Mouse (Mus musculus) embryo, embryonic 10.5 days (tissue): ENCODE results near the gene Ppat.
"Not testable (repeated sequence)": the region's sequence is repeated elsewhere in the genome, so short reads cannot be mapped to it uniquely, and the experiment has no call there.

ENCODE experiments used
- DNase-seq: peaks from one replicate; pipeline ENCODE4 v3.0.0-alpha.2; 2015; ENCODE audit warnings: low spot score

Ppat gene

DNA sequence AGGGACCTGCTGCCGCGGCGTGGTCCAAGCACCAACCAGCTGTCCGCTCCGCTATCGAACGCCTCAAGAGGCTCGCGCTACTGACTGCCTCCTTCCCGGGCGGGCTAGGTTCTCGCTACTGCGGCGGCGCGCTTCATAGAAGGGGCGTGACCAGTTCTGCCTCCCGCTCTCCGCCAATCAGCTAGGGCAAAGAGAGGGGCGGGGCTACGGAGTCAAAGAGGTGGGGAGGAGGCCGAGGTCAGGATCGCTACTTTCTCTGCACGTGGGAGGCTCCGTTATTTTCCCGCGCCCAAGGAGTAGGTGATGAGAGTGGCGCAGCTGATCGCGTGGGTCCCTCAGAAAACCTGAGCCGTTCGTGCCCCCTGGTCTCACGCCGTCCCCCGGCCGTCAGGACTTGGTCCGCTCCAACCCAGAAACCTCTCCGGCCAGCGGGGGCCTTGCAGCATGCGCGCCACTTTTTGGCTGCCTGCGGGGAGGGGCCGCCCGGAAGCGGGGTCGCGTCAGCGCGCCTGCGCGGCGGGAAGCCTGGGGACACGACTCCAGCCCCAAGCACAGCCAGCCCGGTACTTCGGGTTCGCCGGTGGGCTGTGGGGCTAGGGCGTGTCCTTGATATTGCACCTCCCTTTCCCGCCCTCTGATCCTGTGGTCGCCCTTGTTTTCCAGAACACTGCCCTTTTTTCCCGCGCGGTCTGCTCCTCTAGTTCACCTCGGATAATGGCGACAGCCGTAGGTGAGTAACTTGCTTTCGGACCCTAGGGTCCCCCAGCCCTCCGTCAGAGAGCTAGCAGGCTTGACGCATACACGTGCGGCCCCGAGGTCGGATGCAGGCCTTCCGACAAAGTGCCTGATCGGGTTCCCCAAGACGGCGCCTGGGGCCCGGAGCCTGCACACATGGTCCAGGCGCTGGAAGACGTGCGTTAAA lies at the start of gene Ppat, which contains the start of gene Paics:
Gene Ppat, minus strand, starts transcription at position 473 of the 922 bp plus-strand sequence.
Gene Paics, plus strand, starts transcription at position 202 of the 922 bp plus-strand sequence.
- peak; percentile 99 for DNase-seq

DNA sequence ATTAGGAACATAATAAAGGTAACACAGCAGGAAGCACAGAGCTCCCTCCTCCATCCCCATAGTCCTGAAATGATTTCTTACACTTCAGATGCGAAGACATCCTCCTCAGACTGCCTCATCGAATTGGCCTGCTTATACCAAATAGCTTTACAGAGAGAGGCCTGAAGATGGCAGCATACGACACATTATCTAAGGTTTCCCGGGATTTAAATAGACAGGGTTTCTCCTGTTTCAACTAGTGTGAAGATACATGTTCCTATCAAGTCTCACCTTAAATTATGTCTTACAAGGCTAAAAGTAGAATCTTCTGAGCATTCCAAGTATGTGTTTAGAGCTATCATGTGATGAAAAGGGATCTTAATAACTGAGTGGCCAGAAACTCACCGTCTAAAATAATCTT lies 47.0 kb upstream of the Ppat start:
- peak; percentile 78 for DNase-seq

DNA sequence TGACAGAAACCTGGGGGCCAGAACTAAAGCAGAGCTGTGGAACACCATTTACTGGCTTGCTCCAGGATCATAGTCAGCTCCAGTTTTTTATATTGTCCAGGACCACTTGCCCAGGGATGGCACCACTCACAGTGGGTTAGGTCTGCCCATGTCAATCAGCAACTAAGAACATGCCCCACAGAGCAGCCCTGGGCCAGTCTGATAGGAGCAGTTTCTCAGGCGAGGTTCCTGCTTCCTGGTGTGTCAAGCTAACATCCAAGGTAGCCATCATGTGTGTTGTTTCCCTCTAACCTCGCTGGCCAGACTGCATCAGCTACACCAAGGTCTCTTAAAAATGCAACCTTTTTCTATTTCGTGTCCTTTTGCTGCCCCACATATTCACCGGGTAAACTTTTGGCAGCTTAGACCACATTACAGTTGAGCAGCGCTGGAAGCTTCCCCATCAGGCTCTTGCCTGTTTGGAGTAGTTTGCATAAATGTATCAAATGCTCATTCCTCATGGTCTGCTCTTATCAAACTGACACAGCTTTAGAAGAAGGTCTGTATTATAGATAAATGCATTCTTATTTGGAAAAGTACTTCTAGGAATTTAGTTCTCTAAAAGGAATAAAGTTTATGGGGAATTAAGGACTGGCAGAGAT lies 41.9 kb upstream of the Ppat start:
- no peak for DNase-seq

DNA sequence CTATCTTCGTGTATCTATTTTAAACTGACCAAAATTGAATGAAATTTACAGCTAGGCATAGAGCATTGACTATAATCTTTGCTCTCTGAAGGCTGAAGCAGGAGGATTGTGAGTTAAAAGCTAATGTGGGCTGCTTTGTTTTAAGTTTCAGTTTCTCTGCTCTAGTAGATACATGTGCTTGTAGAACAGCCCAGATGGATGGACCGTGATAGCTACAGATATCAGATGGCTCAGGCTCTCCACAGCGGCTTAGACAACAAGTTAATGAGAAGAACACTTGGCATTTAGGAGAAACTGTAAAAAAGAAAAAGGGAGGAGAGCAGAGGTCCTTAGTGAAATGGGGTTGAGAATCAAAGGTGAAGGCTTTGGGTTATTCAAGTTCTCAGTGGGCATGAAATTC lies 39.4 kb upstream of the Ppat start:
- no peak for DNase-seq

DNA sequence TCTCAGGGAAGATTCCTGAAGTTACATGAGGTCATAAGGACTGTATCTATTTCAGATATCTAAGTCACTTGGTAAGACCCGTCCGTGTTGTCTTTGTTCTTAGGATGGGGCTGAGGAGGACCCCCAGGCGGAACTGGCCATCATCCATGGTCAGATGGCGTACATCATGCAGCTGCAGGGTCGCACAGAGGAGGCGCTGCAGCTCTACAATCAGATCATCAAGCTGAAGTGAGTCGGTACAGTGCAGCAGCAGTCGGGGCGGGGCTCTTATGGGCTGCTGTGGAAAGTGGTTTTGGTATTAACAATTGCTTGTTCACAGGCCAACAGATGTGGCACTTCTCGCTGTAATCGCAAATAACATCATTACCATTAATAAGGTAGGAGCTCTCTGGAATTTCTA lies 32.6 kb upstream of the Ppat start:
- DNase-seq: no peak

DNA sequence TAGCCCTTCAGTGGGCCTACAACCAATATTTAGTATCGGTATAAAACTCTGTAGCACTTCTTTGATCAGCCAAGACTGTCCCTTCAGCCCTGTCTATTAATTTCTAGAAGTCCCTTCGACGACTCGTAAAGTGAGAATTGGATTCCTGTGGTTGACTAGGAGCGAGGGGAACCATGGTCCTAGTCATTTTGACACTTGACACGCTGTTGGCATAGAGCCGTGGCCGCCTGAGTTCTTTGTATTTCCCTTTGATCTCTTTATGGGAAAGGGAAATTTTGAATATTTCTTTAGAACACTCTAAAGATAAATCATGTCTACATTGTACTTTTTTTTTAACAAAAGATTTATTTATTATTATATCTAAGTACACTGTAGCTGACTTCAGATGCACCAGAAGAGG lies 24.4 kb upstream of the Ppat start:
- DNase-seq: no peak

DNA sequence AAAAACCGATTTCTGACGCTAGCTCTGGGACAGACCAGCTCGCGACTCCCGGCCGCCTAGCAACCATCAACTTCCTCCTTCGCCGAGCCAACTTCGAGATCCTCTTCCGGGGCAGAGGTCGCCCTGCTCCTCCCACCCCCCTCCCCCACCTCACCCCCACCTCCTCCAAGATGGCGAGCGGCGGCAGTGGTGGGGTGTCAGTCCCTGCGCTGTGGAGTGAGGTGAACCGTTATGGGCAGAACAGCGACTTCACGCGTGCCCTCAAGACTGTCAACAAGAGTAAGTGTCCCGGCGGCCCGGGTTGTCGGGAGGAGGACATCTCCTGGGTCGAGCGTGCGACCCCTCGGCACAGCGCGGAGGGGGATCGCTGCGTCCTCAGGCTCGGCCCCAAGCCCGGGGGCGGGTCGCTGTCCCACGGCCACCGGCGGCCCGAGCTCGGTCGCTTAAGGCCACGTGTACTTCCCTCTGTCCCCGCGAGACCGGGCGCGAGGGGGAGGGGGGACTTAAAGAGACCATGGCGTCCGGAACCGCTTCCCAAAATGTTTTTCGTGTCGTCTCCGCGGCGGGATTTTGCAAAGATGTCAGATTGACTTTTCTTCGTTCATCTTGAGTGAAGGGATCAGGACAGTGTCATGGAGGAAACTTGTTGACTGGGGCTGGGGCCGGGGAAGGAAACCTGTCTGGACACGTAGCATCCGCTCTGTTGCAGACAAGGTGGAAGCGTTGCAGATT lies 23.3 kb upstream of the Ppat start, which contains the start of gene Srp72:
Gene Srp72, plus strand, starts transcription at position 130 of the 732 bp plus-strand sequence.
- DNase-seq: peak; percentile 89

DNA sequence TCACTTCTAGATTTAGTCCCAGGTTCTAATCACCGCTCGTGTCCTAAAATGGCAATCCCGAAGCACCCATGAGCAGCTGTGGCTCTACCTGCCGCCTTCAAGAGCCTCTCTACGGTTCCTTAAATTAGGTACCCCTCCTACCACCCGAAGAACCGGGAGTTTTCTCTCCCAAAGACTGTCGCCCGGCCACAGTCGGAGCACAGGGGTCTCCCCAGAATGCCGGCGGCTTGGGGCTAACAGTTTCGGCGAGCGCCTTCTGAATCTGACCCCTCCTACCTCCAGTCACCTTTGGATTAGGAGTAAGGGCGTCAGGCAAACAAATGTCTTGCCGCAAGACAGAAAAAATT lies 22.8 kb upstream of the Ppat start:
- DNase-seq: no peak

DNA sequence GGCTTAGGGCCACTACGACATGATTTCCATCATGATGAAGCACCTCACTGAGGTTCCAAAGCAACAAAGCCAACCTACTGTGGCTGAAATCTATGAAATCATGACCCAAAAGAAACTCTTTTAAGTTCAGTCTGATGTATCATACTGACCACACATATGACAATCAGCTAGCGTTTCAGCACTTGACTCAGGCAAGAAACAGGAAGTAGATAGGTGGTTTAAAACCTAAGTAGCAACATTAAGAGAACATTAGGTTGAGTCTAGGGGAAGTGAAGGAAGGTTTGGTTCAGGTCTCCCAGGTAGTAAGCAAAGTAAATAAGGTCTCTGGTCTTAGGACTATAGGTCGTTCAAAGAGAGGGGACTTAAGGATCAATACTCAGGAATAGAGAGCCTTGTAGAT lies 22.1 kb upstream of the Ppat start:
- DNase-seq: no peak

DNA sequence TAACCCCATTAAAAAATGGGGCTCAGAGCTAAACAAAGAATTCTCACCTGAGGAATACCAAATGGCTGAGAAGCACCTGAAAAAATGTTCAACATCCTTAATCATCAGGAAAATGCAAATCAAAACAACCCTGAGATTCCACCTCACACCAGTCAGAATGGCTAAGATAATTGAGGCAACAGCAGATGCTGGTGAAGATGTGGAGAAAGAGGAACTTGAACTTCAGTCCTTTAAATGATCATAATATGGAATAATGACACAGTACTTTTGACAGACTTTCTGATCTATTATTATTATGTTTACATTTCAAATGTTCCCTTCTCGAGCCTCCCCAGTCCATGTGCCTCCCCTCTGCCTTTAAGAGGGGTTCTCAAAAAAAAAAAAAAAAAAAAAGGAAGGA lies 19.7 kb upstream of the Ppat start:
- DNase-seq: not testable (repeated sequence)

DNA sequence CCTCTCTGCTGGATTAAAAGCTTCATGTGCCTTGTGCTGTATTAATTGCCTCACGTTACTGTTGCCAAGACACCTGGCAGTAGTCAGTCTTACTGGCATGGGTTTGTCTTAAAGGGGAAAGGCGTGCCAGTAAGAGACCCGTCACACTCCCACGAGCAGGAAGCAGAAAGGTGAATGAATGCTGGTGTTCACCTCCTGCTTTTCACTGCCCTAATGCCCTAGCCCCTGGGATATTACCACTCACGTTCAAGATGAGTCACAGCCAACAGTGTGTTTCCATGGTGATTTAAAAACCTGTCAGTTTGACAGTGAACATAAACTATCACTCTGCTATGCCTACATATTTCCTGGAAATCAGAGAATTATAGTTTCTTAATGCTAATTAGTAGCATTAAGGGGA lies 17.9 kb upstream of the Ppat start:
- no peak for DNase-seq

DNA sequence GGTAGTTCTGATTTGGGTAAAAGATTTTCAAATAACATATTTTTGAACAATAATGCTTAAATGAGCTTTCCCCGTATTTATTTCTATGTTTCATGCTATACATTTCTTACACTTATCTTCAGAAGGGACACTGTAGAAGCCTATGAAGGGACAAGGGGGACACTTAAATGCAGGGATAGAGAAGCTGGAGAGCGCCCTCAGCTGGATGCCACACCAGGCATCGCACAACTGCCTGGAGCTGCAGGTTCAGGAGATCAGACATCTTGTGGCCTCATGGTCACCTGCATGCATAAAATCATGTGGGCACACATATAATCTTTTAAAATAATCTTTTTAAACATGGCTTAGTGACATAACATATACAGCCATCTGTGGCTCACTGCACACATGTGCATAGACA lies 13.3 kb upstream of the Ppat start:
- no peak for DNase-seq

DNA sequence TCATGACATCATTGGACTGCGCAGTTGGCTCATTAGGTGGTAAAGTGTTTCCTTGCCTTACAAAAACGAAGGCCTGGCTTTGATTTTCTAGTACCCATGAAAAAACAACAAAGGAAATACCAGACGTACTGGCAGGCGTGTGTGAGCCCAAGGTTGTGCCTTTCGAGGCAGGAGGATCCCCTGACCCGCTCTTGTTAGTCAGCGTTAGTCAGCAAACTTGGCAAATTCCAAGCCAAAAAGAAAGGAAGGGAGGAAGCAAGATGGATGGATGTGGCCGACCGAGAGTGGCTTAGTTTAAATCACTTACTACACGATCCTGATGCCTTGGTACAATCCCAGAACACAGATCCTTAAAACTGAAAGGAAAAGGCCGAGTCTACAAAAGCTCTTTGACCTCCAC lies 11.2 kb upstream of the Ppat start:
- DNase-seq: no peak

DNA sequence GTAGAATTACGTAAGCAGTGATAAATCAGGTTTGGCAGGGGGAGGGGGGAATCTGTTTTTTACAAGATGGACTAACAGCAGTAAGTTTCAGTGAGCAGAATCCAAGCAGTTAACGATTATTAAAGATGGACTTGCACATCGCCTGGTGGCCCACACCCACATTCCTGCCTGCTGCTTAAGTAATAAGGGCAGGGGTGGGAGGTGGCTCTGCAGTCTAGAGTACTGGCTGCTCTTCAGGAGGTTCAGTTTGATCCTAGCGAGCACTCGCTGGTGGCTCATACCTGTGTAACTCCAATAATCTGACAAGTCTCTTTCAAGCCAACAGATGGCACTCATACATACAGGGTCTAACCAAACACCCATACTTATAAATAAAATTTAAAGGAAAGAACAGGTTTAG lies 8.2 kb upstream of the Ppat start:
- no peak for DNase-seq

DNA sequence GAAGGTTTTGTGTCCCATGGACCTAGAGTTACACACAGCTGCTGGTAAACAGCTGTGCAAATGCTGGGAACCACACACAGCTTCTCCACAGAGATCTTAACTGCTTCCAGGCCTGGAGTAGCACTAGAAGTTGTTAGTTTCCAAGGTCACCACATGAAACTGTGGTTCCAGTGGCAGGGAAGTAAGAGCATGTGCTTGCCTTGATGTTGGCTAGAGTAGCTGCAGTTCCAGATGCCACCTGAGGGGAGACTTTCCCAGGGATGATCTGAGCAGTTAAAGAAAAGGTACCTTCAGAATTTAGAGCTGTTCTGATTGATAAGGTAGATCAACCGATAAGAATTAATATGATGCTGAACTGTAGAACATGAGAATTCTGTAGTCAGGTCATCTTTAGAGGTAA lies 6.6 kb upstream of the Ppat start:
- peak; percentile 17 for DNase-seq

DNA sequence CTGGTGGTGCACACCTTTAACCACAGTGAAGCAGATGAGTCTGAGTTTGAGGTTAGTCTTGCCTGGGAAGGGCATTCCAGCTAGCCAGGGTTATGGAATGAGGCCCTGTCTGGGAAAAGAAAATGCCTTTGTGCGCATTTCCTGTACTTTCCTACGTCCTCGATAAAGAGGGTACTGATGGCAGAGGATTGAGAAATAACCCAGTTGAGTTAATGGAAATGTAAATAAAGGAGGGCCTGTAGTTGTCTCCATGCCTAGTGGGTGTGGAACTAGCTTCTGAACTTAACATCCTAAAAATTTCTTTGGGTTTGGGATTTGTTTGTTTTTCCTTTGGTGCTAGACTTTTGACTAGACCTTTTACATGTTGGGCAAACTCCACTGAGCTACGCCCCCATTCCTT lies 4.1 kb upstream of the Ppat start:
- DNase-seq: no peak

DNA sequence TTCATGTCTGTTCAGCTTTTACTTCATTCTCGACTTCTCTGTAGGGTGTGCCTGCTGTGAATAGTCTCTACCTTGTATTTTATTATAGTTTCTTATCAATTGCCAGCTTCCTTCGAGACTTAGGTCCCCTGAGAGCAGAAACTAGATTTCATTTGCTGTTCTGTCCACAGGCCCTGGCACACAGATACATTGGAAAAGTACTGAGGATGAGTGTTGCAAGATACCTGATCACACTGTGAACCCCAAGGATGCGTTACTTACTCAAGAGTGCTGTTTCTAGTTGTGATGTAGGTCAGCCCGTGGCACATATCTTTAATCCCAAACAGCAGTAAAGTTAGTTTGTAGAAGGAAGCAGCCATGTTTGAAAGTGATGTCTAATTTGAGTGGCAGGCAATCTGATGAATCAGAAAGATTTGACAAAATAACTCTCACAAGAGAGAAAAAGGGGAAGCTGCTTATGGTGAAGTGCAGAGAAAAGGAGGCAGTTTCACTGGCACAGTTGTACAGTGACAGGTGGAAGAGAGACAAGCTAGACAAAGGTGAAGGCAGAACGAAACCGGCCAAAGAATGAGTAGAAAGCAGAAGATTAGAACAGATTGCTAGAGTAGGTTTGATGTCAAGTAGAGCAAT lies 3.0 kb upstream of the Ppat start:
- DNase-seq: no peak

DNA sequence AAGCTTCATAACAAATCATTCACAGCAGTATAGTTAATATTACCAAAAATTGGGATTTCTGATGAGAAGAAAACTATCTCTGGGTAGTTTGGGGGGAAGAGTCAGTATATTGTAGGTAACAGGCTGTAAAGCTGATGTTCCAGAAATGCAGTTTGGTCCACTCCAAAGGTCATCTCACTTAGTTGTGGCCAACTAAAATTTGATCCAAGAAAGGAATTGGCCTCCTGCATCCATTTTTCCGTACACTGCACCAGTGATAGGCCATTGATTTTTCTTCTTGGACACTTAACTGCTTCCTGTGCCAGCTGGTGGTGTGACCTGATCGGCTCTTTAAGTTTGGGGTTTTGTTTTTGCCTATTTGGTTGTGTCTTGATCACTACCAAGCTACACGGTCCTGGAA lies 2.4 kb upstream of the Ppat start:
- no peak for DNase-seq

DNA sequence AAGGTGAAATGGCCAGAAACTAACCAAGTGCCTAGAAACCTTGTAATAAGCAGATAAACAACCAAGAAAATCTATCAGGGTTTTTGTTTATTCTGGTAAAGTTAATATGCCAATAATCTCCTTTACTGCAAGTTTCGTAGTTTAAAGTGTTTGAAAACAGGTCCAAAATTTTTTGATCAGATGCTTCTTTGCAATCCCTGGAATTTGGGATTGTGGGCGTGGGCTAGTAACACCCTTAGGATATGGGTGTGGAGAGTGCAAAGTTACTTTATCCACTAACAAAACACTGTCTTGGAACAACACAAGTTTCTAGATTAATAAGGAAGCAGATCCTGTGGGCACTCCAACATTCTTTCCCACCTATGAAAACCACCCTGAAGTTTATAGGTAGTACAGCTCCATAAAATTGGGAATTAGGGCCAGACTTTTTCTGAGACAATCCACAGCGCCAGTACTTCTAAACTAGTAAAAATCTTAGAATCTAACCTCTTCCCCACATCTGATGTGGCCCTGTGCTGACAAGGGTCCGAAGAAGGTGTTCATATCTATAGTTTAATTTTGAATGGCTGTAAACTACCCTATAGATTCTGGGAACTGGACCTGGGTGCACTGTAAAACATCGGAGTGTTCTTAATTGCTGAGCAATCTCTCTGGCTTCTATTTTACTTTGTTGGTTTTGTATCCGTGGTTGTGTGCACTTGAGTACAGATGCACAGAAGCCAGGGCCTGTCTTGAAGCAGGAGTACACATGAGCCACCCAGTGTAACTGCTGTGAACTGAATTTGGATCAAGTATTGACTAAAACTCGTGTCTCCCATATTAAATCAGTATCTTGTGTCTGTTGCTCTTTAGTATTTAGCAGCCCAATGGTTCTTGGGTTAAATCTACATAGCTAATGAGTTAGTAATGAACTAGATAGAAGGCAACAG lies 998 bp upstream of the Ppat start:
- DNase-seq: peak; percentile 44

DNA sequence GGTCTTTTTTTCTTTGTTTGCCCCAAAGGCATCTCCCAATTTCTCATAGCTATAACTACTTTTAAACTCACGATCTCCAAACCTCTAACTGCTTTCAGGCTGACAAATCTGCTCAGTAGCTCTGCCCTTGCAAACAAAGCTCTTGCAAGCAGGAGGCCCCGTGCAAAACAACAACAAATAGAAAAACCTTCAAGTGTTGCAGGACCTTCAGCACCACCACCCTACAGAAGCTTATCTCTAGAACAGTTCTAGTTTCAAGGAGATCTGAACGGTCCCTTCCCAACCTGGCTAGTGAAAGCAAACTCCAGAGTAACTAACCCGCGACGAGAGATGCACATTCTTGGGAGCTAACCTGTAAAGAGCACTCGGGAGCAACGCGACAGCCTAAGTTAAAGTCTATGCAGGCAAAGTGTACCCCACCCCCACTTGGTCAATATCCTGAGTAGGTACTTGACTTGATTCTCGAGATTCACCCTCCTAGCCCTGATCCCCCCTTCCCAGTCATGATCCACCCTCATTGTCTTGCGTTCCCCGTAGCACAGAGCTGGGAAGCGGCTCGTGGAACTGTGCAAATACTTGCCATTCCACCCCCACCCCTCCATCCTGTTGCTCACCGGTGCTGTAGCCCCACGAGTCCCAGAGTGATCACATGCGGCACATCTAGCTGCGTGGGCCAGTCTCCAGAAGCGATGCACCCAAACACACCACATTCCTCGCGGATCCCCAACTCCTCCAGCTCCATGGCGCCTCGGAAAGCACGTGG lies 854 bp downstream of the Ppat start:
- peak; percentile 66 for DNase-seq
